Mouse (Mus musculus) testis, adult 2 months (tissue): ENCODE results near the gene Ttc28.

Experiments used
- CTCF ChIP-seq: fragments of 200-500 bp; IDR thresholded peaks from 2 replicates; pipeline ENCODE4 v1.5.1; 2012; ENCODE audit warnings: low read depth, mild to moderate bottlenecking, inconsistent platforms, low read length, moderate library complexity; ENCODE audit not compliant: control insufficient read depth, insufficient read depth, insufficient replicate concordance
- POLR2A ChIP-seq: fragments of 200-500 bp; IDR thresholded peaks from 2 replicates; pipeline ENCODE4 v1.6.1; 2012; ENCODE audit warnings: low read depth, mild to moderate bottlenecking, inconsistent platforms, low read length, moderate library complexity; ENCODE audit not compliant: control insufficient read depth

DNA sequence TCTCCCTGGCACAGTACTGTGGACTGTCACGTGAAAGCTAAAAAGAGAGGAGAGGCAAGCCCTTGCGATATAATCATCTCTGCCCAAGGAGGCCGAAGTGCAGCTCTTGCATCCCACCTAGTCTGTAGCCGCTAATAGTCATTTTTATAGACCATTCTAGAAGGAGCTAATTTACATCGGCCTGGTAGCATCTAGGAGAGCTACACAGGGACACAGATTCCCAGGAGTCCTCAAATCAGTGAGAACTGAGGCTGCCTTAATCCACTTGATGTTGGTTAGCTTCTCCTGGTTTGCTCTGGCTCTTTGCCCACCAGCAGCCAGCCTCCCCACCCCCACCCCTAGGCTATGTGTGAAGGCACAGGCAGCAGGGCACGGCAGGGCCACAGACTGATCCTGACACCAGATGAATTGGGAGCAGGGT lies 193.7 kb downstream of the Ttc28 start:
- TF ChIP-seq POLR2A = no peak
- TF ChIP-seq CTCF = no peak
